Mouse (Mus musculus) T-cell, adult 2 months (primary cell): Measurements from ENCODE around the gene Heg1.

ENCODE experiments used
- DNase-seq: peaks from one replicate; pipeline ENCODE4 v3.0.0; 2022; ENCODE audit warnings: low spot score

Gene Heg1

GRCm38 (mm10) chr16:33770778-33771454 lies 86.7 kb downstream of the Heg1 start:
- DNase-seq, result no peak

- no peak for DNase-seq
These were observed 88.6 kb downstream of the Heg1 start for GRCm38 (mm10) chr16:33772809-33773208.

GRCm38 (mm10) chr16:33774972-33775371 lies 90.8 kb downstream of the Heg1 start:
- DNase-seq, result no peak

- DNase-seq, result no peak
These were observed 91.7 kb downstream of the Heg1 start for GRCm38 (mm10) chr16:33775733-33776335.

GRCm38 (mm10) chr16:33776766-33777529 lies 92.8 kb downstream of the Heg1 start:
- DNase-seq, result no peak

- no peak for DNase-seq
These were observed 93.4 kb downstream of the Heg1 start for GRCm38 (mm10) chr16:33777607-33778006.

GRCm38 (mm10) chr16:33781789-33782728 lies 97.9 kb downstream of the Heg1 start:
- no peak for DNase-seq

GRCm38 (mm10) chr16:33782729-33783091 lies 98.5 kb downstream of the Heg1 start:
- DNase-seq, result no peak

- DNase-seq, result no peak
These were observed 100.4 kb downstream of the Heg1 start for GRCm38 (mm10) chr16:33784547-33784946.

- DNase-seq, result no peak
These were observed 101.0 kb downstream of the Heg1 start for GRCm38 (mm10) chr16:33785092-33785704.

- DNase-seq, result no peak
These were observed 102.7 kb downstream of the Heg1 start for GRCm38 (mm10) chr16:33786657-33787390.

- no peak for DNase-seq
These were observed 109.9 kb downstream of the Heg1 start, which contains the start of gene Muc13 for GRCm38 (mm10) chr16:33793846-33794791. Gene Muc13 (plus strand): TSS chr16:33794037.

- DNase-seq, result no peak
These were observed 110.9 kb downstream of the Heg1 start for GRCm38 (mm10) chr16:33795106-33795505.

- DNase-seq, result no peak
These were observed 111.7 kb downstream of the Heg1 start for GRCm38 (mm10) chr16:33795887-33796286.

- DNase-seq, result no peak
These were observed 112.6 kb downstream of the Heg1 start for GRCm38 (mm10) chr16:33796756-33797155.

GRCm38 (mm10) chr16:33797860-33798259 lies 113.7 kb downstream of the Heg1 start:
- DNase-seq, result no peak

GRCm38 (mm10) chr16:33810002-33810401 lies 125.8 kb downstream of the Heg1 start:
- DNase-seq, result no peak

GRCm38 (mm10) chr16:33818413-33819165 lies 134.4 kb downstream of the Heg1 start:
- DNase-seq, result no peak
